Mouse (Mus musculus): ENCODE measurements around the gene Abcb5. TPM values are rescaled to one million over a fixed set of nuclear protein-coding genes. Genes with fewer than 3 reads are reported as not detected.

The Abcb5 gene
- total RNA-seq, 2 experiments from 2014 or later: not detected

DNA sequence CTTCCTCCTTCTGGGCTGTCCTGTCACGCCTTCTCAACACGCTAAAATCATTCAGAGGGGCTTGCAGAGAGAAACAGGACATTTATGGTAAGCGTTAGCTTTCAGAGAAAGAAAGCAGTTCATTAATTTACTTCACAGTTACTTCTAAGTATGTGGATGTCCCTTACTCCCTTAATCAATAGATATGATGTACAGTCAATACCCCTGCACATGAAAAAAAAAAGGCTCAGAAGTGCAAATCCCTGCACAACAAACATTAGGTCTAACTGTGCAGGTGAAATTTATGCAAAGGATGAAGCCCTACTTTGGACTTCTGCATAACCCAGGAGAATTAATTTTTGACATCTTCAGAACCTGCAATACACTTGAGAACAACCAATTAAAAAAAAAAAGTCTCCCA, 120.9 kb downstream of the Abcb5 start:
- no peak for DNase-seq
- Histone ChIP-seq H3K4me3 (no peak overlapping the region), H3K27ac (no peak overlapping the region)
- no peak for TF ChIP-seq CTCF (IDR thresholded peaks at IDR 0.05)
- intact Hi-C loops (cut with DNase I): no loop called here

DNA sequence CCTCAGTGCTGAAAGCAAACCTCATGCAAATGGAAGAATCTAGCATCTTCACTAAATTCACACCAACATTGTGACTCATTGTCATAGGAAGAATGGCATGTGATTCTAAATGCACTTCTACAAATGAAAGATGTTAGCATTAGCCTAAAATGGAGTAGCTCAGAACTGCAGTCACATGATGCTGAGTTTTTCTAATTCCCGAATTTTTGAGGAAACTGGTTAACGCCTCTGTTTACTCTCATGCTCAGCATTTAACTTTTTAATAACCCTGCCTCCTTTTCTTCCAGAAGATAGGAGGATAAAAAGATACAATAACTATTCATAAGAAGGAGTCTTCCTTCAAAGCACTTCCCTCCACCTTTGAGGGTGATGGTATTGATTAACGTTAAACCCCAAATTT, 121.4 kb downstream of the Abcb5 start:
- no peak for DNase-seq
- TF ChIP-seq CTCF (IDR thresholded peaks at IDR 0.05): no peak
- intact Hi-C loops (cut with DNase I): no loop called here
- Histone ChIP-seq H3K27ac (no peak overlapping the region), H3K4me3 (no peak overlapping the region)

DNA sequence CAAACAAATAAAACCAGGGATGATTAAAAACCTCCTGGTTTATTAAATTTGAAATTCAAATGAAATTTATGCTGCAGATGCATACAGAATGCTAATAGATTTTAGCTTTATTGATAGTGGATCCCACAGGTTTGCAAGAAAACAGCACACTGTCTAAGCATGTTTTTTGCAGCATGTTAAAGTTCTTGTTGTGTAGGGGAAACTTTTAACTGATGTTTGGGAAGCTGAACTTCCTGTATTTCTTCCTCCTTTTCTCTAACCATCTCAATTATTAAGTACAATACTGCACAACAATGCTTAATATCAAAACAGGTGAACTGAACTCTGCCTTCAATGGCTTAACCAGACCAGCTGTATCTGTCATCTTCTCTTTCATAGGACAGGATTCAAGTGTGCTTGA, 122.1 kb downstream of the Abcb5 start:
- no peak for DNase-seq
- Histone ChIP-seq H3K27ac (no peak overlapping the region), H3K4me3 (no peak overlapping the region)
- intact Hi-C loops (cut with DNase I): no loop called here
- no peak for TF ChIP-seq CTCF (IDR thresholded peaks at IDR 0.05)

DNA sequence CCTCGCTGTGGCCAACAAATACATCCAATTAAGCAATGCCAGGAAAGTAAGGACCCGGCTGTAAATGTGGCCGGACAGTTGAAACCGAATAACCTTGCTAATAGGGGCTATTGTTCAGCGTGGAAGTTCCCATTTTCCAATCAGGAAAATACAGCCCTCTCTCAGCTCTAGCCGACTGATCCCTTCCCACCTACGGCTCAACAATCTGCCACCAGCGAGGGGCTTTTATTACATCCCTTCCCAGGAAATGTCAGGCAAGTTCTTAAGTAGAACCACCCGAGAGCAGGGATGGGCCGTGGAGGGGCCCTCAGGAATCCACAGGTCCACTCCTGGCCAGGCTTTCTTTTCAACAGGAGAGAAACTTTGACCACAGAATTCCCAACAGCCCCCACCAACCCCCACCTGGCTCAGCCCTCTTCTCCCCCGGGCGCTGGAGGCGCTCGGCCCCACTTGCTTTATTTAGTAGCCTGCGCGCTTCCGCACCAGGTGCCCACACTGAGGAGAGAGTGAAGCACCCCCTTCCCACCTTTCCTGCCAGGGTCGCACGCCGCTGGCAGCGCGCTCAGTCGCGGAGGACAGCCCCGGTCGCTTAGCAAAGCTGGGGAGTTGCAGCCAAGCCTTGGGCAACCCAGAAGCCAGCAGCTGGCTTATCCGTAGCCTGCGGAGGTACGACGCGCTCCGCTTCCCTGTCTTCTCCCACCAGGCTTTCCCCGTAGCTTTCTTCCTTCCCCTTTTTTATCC, 123.4 kb downstream of the Abcb5 start:
- H3K27ac ChIP-seq: no peak overlapping the region
- H3K4me3 ChIP-seq: no peak overlapping the region
- no peak for TF ChIP-seq CTCF (IDR thresholded peaks at IDR 0.05)
- DNase-seq: no peak
- intact Hi-C loops (cut with DNase I): no loop called here

DNA sequence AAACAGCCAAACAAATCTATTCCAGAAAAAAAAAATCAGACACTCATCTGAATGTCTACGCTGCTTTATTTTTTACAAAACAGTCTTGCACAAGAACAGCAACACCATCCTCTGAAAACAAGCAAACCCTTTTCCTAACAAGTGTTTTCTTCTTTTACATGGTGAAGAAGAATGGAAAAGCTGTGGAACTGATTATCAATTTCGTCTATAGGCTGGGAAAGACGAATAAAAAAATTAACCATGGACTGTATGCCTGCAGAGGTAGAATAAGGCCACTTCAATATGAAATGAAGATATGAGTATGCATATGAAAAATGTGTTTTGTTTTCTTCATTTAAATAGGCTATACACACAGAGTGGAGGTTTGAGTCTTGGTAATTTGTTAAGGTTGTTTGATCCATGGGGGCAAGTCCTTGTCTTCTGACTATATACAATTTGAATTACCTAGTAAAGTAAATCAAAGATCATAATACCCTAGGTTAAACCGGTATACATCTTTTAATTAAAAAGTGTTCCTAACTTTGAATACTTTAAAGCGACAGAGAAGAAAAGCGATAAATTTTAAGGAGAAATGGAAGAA, 124.2 kb downstream of the Abcb5 start:
- intact Hi-C loops (cut with DNase I): no loop called here
- no peak for TF ChIP-seq CTCF (IDR thresholded peaks at IDR 0.05)

DNA sequence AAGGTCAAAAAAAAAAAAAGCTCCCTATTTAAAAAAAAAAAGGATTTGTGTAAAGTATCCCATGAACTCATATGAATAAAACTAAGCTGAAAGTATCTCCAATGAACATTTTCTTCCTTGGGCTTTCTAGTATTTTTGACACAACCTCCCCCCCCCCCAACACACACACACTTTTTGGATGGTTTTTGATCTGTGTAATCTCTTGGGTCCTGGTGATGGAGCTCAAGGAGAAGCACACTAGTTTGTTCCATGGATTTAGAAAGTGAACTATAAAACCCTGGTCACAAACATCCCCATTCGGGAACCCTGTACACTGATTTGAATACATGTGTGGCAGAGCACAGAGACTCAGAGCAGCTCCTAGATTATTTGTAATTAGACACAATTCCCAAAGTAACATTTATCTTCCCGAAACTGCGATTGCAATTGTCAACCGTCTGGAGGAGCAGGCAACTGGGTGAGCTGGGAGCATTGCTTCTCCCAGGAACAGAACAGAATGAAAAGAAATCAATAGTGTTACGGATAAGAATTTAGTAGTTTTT, 124.8 kb downstream of the Abcb5 start:
- intact Hi-C loops (cut with DNase I): no loop called here

More for the DNA sequence above, 124.2 kb downstream of the Abcb5 start:
- DNase-seq: no peak
- no peak overlapping the region for H3K4me3 ChIP-seq
- H3K27ac ChIP-seq: no peak overlapping the region

DNA sequence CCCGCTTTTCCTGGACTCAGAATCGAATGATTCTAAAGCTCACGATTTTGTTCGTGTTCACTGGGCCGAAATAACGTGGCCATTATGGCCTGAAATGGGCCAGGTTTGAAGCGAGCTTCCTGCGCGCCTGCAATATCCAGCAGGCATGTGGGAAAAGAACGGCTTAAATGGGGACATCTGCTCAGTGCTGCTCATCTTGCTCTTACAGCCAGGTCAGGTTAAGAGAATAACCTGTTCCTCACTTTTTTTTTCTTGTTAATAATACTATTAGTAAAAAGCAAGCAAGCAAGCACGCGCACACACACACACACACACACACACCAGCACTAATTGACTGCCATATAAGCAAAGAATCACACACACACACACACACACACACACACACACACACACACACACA, 125.4 kb downstream of the Abcb5 start:
- H3K27ac ChIP-seq: no peak overlapping the region
- H3K4me3 ChIP-seq: no peak overlapping the region
- intact Hi-C loops (cut with DNase I): no loop called here
- DNase-seq: no peak
- no peak for TF ChIP-seq CTCF (IDR thresholded peaks at IDR 0.05)

More for the DNA sequence above, 124.8 kb downstream of the Abcb5 start:
- Histone ChIP-seq H3K27ac (no peak overlapping the region), H3K4me3 (no peak overlapping the region)
- TF ChIP-seq CTCF (IDR thresholded peaks at IDR 0.05): no peak
- DNase-seq: no peak

DNA sequence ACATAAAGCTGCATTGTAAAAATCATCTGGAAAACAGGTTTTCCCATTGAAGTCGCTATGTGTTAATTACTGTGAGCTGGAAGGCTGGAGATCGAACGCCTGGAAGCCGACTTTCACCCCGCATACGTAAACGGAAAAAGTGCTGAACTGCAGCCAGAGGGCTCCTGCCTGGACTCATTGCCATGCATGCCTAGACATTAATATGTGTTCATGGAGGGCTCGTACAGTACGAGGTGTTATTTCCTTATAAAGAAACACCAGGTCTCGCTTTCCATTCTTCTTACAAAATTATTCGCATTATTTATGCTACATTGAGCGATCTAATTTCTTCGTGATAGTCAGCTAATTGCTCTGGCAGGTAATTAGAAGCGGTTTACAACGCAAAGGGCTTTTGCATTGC, 125.9 kb downstream of the Abcb5 start:
- DNase-seq: no peak
- no peak overlapping the region for H3K4me3 ChIP-seq
- no peak overlapping the region for H3K27ac ChIP-seq
- intact Hi-C loops (cut with DNase I): no loop called here
- no peak for TF ChIP-seq CTCF (IDR thresholded peaks at IDR 0.05)

DNA sequence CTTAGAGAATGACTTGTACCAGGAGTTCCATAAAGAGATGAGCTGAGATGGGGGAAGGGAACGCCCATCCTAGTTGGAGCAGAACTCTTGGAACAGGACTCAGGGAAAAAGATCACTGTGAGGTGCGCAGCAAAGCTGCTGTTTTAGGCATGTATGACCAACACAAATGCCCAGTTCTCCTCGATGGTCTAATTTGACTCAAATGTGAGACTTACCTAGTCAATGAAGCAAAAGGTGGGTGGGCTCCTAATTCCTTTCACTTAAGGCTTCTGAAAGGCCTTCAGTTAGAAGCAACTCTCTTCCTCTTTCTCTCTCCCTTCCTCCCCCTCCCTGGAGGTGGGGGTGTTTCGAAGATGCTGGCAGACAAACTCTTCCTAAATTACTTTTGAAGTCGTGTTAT, 126.8 kb downstream of the Abcb5 start:
- intact Hi-C loops (cut with DNase I): no loop called here
- TF ChIP-seq CTCF (IDR thresholded peaks at IDR 0.05): no peak

DNA sequence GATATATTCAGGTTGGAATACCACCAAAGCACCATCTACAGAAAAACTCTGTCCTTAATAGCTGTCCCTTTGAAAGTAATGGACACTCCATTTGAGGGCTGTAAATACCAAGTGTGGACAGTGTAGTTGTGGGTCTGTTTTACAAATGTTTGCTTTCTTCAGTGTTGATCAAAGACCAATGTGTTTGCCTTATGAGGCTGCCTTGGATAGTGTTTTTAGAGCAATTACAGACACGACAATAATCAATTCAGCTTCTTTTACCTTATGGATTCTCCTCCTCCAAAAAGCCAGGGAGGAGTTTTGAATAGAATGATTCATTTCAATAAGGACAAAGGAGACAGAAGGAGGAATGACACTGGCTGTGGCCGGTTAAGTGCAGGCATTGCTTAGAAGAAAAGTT, 128.0 kb downstream of the Abcb5 start:
- Histone ChIP-seq H3K4me3 (no peak overlapping the region), H3K27ac (no peak overlapping the region)
- DNase-seq: no peak
- TF ChIP-seq CTCF (IDR thresholded peaks at IDR 0.05): no peak
- intact Hi-C loops (cut with DNase I): no loop called here

More for the DNA sequence above, 126.8 kb downstream of the Abcb5 start:
- no peak overlapping the region for H3K27ac ChIP-seq
- H3K4me3 ChIP-seq: no peak overlapping the region
- no peak for DNase-seq

DNA sequence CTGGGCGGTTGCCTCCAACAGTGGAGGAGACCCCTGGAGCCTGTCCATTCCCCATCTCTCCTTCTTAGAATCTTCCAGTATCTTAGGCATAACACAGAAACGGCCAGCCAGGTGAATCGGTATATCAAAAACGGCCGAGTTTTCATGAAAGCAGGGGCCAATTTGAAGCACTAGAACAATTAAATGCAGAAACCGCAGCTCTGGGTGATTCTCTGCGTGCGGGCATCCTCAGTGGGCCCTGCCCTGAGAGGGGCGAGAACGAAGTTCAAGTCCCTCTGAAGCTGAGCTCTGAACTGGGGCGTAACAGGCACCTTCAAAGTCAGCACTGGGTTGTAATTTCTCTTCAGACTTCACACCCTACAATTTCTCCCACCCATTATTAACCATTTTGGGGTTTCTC, 128.9 kb downstream of the Abcb5 start:
- intact Hi-C loops (cut with DNase I): no loop called here
- Histone ChIP-seq H3K27ac (no peak overlapping the region), H3K4me3 (peak overlapping the region; percentile 62)
- no peak for TF ChIP-seq CTCF (IDR thresholded peaks at IDR 0.05)
- DNase-seq: no peak

DNA sequence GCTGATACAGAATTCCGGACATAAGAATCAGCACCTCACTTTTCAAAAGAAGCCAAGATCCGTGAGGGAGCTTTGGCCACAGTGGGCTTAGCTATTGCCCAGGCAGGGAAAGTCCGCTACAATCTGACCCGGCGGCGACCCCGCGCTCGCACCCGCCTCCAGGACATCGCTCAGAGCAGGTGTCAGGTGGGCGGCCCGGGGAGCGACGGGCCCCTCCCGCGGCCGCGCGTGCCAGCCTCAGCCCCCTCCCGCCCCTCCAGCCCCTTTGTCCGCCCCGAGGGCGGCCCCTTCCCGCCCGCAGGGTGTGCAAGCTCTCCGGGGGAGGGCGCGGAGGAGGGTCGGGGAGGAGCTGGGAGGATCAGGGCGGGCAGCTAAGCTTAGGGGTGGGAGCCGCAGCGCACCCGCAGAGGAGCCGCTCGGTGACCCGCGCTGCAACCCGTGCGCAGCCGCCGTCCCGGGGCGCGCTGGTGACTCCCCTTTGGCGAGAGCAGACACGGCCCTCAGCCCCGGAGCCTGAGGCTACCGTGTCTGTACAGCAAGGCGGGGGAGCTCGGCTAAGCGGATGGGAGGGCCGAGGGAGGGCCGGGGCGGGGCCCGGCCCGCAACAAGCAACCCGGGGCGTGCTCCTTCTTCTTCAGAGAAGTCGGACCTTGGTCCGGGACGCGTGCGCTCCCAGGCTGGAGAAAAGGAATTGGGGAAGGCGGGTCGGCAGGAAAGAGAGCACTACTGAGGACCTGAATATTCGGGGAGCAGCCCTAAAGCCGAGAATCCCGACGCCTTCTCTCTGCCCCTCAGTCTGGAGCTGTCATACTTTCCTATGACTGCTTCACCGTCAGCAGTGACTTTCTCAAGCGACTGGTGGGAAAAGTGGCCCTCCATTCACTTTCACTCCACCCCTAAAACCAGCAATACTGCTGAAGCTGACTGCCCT, 129.5 kb downstream of the Abcb5 start:
- Histone ChIP-seq H3K27ac (no peak overlapping the region), H3K4me3 (peak overlapping the region; percentile 62)
- TF ChIP-seq CTCF (IDR thresholded peaks at IDR 0.05): no peak
- DNase-seq: peak; percentile 18
- intact Hi-C loops (cut with DNase I): no loop called here

DNA sequence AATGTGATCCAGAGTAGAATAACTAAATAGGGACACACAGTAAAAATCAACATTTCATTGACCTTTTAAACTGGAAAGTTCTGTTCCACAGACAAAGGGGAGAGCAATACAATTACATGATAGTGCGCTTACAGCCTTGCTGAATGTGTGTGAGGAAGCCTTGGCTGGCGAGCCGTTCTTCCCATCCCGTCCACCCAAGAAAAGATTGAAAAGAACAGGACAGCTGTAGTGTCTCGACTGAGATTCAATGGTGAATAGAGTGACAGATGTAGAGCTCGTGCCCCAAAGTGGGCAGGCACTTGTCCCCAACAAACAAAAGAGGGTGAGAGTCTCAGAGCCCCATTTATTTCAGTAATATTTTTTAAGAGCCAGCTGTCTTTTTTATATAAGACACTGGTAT, 136.3 kb downstream of the Abcb5 start:
- intact Hi-C loops (cut with DNase I): no loop called here
- Histone ChIP-seq H3K4me3 (no peak overlapping the region), H3K27ac (no peak overlapping the region)
- TF ChIP-seq CTCF (IDR thresholded peaks at IDR 0.05): no peak
- no peak for DNase-seq

Other genes with a start within 250 kb of the Abcb5 start
- not detected for gene Sp8, start 120.1 kb downstream of the Abcb5 start, total RNA-seq (2021)

Measured in gastrocnemius, adult 2 months (tissue).